Mouse (Mus musculus): ENCODE measurements around the gene Plekha6.

DNA sequence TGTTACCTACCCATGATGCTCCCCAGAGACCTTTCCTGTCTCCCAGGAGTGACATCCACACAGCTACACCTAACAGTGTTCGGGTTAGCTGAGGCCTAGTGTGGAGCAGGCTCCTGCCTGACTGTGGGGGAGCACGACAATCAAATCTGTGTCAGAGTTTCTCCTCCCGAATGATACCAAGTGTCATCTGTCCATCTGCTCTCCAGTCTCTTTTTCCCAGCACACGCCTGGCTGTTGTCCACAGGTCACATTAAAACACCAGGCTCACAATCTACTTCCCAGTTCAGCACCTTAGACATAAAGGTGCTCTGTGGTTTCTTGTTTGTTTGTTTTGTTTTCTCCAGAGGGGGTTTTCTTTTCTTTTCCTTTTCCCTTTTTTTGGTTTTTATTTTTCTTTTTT is 48.3 kb downstream of the Plekha6 start:
- TF ChIP-seq CTCF (IDR thresholded peaks at IDR 0.05; ENCODE audit: low read depth), result no peak
- TF ChIP-seq EP300 (IDR thresholded peaks at IDR 0.05; ENCODE audit: low read depth), result no peak
